Mouse (Mus musculus) MEL (cell line): ENCODE measurements around the gene Mtmr4.

Experiments used
- CHD2 ChIP-seq: IDR thresholded peaks from 2 replicates; pipeline ENCODE4 v1.6.1; 2011; ENCODE audit warnings: low read length, improper control_type of control experiment
- CTCF ChIP-seq, 3 experiments: IDR thresholded peaks in 2 of 3; conservative IDR thresholded peaks in 1 of 3; 2 replicates each; pipeline ENCODE4 v1.5.1; 2011 to 2012; ENCODE audit warnings: low read length in 3 of 3, low read depth in 2 of 3, mild to moderate bottlenecking in 2 of 3, improper control_type of control experiment in 1 of 3, inconsistent platforms in 1 of 3, mixed read lengths in 1 of 3, moderate library complexity in 1 of 3; ENCODE audit not compliant: control insufficient read depth in 1 of 3, insufficient read depth in 1 of 3, poor library complexity in 1 of 3, severe bottlenecking in 1 of 3
- E2F4 ChIP-seq: IDR thresholded peaks from 2 replicates; pipeline ENCODE4 v1.6.1; 2011; ENCODE audit warnings: low read depth, low read length, improper control_type of control experiment, borderline replicate concordance
- ELF1 ChIP-seq: IDR thresholded peaks from 2 replicates; pipeline ENCODE4 v1.6.1; 2014; ENCODE audit warnings: low read depth, mild to moderate bottlenecking, inconsistent platforms, low read length, improper control_type of control experiment, moderate library complexity
- GABPA ChIP-seq: IDR thresholded peaks from 2 replicates; pipeline ENCODE4 v1.6.1; 2012; ENCODE audit warnings: low read depth, mild to moderate bottlenecking, inconsistent platforms, low read length, improper control_type of control experiment, moderate library complexity
- POLR2A ChIP-seq, 2 experiments: IDR thresholded peaks; 2 replicates each; pipeline ENCODE4 v1.6.1; 2011 to 2012; ENCODE audit warnings: low read length in 2 of 2, mild to moderate bottlenecking in 2 of 2, control low read depth in 1 of 2, improper control_type of control experiment in 1 of 2, low read depth in 1 of 2, moderate library complexity in 1 of 2; ENCODE audit not compliant: control insufficient read depth in 1 of 2, insufficient read depth in 1 of 2, poor library complexity in 1 of 2
- SIN3A ChIP-seq: IDR thresholded peaks from 2 replicates; pipeline ENCODE4 v1.6.1; 2012; ENCODE audit warnings: low read length, improper control_type of control experiment, inconsistent platforms
- TBP ChIP-seq: IDR thresholded peaks from 2 replicates; pipeline ENCODE4 v1.8.0; 2011; ENCODE audit warnings: low read depth, low read length, improper control_type of control experiment

- TF ChIP-seq E2F4 (no peak), TBP (no peak), SIN3A (peak; percentile 12; the same call in 1 of the 2 replicates), CHD2 (no peak), ELF1 (no peak), CTCF (IDR thresholded peaks at IDR 0.05 in 2 of 3, conservative IDR thresholded peaks at IDR 0.05 in 1 of 3; ENCODE audit: control insufficient read depth in 1 of 3, insufficient read depth in 1 of 3, low read depth in 2 of 3, low read length in 3 of 3, poor library complexity in 1 of 3, severe bottlenecking in 1 of 3) (no peak), POLR2A (IDR thresholded peaks at IDR 0.05; ENCODE audit: control insufficient read depth in 1 of 2, insufficient read depth in 1 of 2, low read depth in 1 of 2, low read length in 2 of 2, poor library complexity in 1 of 2) (no peak), GABPA (no peak)
These were observed 13.6 kb upstream of the Mtmr4 start for GRCm38 (mm10) chr11:87578249-87578962.
